Mouse (Mus musculus): ENCODE results near the gene Lpar4.

Lpar4 gene

GRCm38 (mm10) chrX:106920175-106920827 is at the start of gene Lpar4:
Gene Lpar4 (plus strand): TSS chrX:106920625.
- DNase-seq = no peak

GRCm38 (mm10) chrX:106871426-106871825 is 49.0 kb upstream of the Lpar4 start:
- DNase-seq = no peak

- DNase-seq = no peak
Observed at GRCm38 (mm10) chrX:106871894-106872293, 48.5 kb upstream of the Lpar4 start.

- no peak for DNase-seq
Observed at GRCm38 (mm10) chrX:106872315-106872714, 48.1 kb upstream of the Lpar4 start.

- no peak for DNase-seq
Observed at GRCm38 (mm10) chrX:106897707-106898275, 22.6 kb upstream of the Lpar4 start.

- DNase-seq = no peak
Observed at GRCm38 (mm10) chrX:106920828-106921619, 599 bp downstream of the Lpar4 start.

GRCm38 (mm10) chrX:106924572-106924971 is 4.1 kb downstream of the Lpar4 start:
- no peak for DNase-seq

GRCm38 (mm10) chrX:106939326-106939725 is 18.9 kb downstream of the Lpar4 start:
- DNase-seq = no peak

GRCm38 (mm10) chrX:106950558-106950957 is 30.1 kb downstream of the Lpar4 start:
- DNase-seq = no peak

GRCm38 (mm10) chrX:106951016-106951415 is 30.6 kb downstream of the Lpar4 start:
- DNase-seq = no peak

- no peak for DNase-seq
Observed at GRCm38 (mm10) chrX:106953840-106954239, 33.4 kb downstream of the Lpar4 start.

- no peak for DNase-seq
Observed at GRCm38 (mm10) chrX:106962233-106962632, 41.8 kb downstream of the Lpar4 start.

GRCm38 (mm10) chrX:106964326-106964725 is 43.9 kb downstream of the Lpar4 start:
- DNase-seq = no peak

Measured in layer of hippocampus, adult 9-11 months (tissue).